Mouse (Mus musculus): ENCODE results near the gene Clcn7.
"Not testable (repeated sequence)": the region's sequence is repeated elsewhere in the genome, so short reads cannot be mapped to it uniquely, and the experiment has no call there.

Gene Clcn7

DNA sequence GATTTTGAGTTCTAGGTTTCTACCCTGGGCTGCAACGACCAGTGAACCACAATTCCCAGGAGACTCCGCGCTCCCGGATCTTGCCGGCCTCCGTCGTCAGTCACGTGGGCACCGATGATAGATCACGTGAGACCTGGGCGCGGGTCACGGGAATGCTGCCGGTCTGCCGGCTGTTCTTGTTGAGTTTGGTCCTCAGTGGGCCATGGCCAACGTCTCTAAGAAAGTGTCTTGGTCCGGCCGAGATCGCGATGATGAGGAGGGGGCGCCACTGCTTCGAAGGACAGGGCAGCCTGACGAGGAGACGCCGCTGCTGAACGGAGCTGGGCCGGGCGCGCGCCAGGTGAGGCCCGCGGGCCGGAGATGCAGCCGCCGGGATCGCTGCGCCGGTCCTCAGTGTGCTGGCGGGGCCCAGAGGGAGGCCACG is at the start of gene Clcn7:
Gene Clcn7, plus strand, starts transcription at position 117 of the 424 bp plus-strand sequence.
- peak; percentile 99 for DNase-seq

DNA sequence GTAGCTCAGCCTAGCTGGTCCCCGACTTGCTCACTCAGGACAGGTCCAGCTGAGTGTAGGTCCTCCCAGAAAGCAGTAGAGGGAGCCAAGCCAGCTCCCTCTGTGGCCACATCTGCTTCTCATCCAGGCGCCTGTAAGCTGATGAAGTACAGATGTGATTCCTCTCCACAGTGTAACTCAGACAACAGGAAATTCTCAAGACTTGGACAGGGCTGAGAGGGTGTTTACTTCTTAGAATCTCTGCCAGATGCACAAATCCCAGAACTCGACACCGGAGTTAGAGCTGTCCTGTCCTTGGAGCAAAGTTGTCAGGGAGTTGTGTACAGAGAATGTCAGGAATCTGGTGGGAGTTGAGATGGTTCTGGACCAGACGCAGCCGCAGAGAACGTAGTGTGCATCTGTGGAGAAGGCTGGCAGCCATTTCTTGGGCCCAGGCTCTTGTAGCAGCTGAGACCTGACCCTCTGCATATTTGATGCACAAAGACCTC is 49.7 kb upstream of the Clcn7 start, which contains the start of gene Tmem204:
Gene Tmem204, minus strand, starts transcription at position 148 of the 488 bp plus-strand sequence.
- DNase-seq, result peak; percentile 99

DNA sequence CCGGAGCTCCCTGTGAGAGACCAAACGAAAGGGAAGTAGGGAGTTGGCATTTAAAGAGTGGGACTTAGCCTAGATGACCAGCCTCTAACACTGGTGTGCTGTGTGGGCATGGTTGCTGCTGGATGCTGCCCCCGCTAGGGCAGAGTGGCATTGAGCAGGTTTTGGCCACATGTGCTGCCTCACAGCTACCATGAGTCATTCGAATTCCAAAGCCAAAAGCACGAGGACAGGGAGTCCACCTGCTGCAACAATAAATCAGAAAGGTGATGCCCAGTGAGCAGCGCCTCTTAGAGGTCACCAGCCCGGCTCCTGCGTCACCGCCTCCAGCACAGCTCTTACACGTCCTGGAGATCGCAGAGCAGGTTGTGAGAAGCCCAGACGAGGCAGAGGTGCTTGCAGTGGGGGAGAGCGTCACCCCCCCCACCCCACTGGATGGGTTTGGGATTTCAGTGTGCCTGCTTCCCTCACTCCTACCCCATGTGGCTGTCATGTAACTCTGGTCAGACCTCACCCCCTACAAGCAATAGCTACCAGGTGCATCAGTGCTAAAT is 48.3 kb upstream of the Clcn7 start:
- peak; percentile 94 for DNase-seq

DNA sequence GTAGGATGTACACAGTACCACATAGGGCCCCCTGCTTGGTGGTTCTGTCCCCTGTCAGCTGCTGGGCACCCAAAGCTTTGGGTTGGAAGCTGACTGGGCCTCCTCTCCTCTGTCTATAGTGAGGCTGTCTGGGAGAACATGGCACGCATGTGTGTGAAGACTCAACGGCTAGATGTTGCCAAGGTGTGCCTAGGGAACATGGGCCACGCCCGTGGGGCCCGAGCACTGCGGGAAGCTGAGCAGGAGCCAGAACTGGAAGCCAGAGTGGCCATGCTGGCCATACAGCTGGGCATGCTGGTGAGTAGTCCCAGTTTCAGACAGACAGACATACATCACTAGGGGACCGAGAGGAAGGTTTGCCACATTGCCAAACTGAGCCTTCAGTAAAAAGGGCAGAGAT is 46.5 kb upstream of the Clcn7 start:
- DNase-seq, result no peak

DNA sequence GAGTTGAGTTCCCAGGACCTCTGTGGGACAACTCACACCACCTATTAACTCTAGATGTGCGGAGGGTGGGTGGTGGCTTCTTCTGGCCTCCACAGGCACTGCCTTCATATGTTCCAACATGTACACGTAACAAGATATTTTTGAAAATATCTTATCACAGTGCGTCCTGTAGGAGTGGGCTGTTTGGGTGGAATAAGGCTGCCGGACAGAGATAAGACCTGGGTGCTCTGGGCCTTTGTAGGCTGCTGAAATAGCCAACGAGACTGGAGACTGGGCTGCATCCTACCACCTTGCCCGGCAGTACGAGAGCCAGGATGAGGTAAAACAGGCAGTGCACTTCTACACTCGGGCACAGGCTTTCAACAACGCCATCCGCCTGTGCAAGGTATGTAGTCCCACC is 44.0 kb upstream of the Clcn7 start:
- DNase-seq, result no peak

DNA sequence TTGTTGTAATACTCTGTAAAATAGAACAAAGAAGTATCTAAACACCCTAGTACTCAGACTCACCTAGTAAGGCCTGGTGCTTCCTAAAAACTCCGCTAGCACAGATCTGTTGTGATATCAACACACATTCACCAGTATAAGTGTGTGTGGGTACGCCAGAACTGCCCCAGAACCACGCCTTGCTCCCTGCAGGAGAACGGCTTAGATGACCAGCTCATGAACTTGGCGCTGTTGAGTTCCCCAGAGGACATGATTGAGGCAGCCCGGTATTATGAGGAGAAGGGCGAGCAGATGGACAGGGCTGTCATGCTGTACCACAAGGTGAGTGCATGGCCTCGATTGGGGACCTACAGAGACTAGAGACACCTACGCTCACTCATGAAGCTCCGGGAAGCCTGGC is 42.7 kb upstream of the Clcn7 start:
- no peak for DNase-seq

DNA sequence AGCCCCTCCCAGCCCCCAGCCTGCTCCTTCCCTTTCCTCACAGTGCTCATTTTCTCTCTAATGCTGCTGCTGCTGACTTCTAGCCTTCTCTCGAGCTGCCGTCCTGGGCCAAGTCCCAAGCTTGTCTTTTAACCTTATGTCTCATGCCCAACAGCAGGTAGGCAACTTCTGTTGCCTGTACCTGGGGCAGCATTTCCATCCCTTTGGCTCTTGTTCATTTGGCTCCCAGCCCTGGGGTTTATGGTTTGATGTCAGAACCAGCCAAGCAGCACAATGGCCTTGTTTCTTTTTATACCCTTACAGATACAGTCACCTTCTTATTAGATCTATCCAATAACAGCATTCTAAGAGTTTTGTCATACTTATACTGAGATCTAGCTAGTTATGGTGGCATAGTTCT is 37.0 kb upstream of the Clcn7 start:
- DNase-seq, result no peak

DNA sequence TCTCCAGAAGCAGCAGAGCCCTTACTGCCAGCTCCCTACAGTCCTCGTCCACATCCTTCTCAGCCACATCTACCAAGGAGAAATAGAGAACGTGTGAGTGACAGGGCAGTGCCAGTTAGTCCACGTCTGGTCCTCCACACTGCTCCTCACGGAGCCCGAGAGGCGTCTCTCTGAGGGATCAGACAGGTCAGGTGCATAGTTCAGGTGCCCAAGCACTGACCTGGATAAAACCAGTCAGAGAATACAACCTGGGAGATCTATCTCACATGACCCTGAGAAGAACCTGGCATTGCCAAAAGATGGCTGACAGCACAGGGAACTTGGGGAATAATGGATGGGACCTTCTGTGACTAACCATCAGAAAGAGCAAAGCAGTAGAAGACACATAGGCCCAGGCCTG is 33.1 kb upstream of the Clcn7 start:
- DNase-seq, result no peak

DNA sequence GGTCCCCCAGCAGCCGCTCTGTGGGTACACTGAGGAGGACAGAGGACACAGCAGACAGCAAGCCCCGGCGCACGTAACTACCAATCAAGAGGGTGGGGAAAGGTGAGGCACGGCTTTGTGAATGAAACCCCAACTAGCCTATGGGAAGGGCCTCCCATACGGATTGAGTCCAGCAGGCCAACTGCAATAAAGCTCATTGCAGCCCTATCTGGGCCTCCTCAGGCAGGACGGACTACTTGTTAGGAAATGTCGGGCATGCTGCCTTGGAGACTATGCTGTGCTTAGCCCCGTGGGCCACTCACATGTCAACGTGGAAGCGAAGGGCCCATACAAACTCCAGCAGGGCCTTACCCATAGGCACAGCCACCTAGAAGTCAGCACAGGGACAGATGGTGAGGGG is 31.9 kb upstream of the Clcn7 start:
- DNase-seq, result no peak

DNA sequence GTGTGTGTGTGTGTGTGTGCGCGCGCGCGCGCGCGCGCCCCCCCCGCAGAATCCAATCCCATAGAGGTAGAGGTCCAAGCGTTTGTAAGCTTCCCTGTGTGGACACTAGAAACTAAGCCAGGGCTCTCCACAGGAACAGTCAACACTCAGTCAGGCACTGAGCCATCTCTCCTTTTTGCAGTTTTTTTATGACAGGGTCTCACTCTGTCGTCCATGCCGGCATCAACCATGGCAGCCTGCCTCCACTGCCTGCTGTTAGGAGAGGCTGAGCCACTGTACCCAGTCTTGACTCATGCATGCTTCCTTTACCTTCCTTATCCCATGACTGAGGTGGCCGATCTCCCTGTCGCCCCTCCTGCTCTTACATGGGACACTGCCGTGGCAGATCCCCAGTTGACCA is 25.4 kb upstream of the Clcn7 start:
- no peak for DNase-seq

DNA sequence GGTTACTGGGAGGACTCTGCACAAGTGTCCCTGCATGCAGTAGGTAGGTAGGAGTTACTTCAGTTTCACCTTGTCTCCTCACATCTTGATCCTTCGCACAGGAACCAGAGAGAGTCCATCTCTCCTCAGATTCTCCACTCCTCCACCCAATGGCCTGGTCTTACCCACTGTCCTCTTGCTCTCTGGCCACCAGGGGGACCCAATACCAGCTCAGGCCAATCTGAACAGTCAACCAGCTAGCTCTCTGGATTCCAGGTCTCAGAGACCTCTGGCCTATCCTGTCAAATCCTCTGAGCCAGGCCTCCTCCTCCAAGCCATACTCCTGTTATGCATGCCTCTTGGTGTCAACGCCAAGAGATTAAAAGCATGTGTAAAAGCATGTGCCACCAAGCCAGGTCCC is 23.6 kb upstream of the Clcn7 start:
- DNase-seq, result no peak

DNA sequence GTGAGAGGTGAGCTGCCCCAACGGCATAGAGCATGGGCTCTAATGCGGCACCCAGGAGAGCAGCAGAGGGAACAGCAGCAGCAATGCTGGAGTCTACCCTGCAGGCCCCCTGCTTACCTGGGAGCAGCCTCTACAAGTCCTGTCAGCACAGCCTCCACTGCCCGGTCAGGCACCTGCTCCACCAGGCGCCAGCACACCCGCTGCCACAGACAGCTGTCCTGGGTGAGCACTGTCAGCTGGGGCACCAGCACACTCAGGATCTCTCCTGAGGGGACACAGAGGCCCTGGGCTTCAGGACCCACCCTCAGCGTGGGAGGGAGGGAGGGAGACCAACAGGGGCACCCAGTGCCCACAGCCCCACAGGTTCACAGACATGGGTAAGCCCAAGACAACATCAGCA is 22.6 kb upstream of the Clcn7 start:
- no peak for DNase-seq

DNA sequence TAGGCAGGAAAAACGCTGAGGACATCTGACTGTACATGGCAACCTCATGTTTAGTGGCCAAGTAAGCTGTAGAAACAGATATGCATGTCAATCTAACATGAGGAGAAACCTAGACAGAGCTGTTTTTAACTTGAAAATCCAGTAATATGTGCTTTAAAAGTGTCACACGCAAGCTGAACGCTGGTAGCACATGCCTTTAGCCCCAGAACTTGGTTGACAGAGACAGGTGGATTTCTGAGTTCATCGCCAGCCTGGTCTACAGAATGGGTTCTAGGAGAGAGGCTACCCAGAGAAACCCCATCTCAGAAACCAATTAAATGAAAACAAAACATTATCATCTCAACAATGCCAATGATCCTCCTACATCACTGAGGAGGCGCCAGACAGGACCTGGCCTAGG is 22.0 kb upstream of the Clcn7 start:
- DNase-seq, result no peak

DNA sequence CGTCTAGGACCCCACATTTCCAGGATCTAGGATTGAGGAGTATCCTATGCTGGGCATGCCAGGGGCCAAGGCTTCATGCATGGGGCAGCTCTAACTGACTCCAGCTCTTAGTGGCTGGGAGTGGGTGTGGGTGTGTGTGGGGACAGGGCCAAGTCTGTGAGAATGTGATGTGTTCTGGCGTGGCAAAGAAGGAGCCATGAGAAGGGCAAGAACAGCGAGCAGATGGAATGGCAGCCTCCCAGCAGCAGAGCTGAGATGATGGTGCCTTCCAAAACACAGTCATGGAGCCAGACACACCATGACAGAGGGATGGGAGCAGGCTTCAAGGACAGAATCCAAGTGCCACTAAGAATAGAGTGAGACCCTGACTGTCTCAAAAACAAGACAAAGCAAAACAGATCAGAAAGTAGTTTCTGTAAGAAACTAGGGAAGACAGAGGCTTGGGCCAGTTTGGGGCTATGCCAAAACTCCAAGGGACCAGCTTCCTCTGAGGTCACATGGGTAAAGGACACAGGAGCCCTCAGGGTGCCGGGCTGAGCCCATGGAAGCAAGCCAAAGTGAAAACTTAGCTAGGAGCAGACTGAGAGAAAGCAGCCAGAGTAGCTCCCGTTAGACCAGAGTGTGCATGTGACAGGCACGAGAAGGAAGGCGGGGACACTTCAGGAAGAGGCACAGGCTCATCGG is 21.3 kb upstream of the Clcn7 start:
- DNase-seq, result peak; percentile 97

DNA sequence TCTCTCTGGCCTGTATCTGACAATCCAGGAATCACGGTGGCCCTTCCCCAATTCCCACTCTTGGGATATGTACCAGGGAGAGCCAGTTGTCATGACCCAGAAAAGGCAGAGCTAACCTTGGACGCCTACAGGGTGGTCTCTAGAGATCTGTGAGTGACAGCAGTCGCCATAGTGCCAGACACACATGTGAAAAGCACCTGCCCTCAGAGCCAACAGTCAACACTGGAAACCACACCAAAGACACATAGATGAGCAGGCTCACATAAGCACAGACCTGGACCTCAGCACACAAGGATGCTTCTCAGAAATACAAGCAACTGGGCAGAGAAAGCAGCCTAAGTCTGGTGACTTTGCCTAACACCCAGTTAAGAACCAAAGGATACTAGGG is 20.8 kb upstream of the Clcn7 start:
- DNase-seq, result peak; percentile 91

DNA sequence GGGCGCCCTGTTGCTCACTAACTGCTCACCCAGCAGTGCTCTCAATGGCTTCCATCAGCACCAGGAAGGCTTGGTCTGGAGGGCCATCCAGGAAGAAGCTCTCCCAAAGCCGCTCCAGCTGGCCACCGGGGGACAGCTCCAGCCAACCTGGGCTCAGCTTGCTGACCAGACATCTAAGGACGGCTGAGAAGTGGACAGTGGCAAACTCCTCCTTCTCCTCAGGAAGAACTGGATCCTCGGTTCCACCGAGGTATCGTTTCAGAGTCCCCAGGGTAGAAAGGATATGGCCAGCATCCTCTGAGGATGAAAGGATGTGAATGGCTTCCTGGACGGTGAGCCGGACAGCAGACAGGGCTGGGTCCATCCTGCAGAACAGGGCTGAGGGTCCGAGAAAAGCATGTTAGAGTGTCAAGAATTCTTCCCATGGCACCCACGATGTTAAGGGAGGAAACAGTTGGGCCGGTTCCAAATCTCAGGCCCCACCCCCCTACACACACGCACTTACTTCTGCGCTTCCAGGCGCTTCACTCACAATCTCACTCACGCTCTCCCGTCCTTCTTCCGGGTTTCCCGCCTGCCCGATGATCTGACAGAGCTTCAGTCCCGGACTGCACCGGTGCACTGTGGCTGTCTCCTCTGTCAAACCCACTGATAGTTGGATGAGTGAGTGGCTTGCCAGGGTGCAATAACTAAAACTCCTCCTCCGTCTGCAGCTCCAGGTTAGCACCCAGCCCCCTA is 18.1 kb upstream of the Clcn7 start:
- peak; percentile 92 for DNase-seq

DNA sequence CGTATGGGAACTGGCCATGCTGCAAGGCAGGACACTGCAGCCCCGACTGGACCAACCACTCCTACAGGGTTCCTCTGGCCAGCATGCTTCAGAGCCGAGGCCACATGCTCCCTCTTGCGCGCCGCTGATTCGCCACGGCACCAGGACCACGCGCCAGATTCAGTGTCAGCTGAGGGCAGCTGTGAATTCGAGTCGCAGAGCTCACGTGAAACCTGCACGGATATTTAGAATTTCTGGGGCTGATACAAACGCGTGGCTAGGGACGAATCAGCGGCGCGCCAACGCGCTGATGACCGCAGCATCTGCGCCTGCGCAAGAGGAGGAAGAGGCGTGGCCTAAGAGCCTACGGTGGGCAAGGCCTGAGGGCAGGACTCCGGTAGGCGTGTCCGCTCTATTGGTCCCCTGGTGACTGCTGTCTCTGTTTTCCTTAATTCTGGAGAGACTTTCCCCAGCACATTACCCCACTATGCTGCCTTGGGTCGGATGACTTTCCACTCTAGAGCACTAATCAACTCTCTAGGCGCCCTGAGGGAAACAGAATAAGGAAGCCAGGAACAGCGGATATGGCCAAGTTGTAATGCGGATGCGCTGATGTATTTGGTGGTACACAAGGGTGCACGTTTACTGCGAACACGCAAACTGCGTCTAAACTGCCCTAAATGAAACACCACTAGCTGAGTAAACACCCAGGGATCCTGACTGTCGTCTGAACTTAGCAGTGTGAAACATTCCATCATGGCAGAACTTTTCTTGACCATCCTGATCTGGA is 17.3 kb upstream of the Clcn7 start, which contains the start of gene Telo2:
Gene Telo2, minus strand, starts transcription at position 304 of the 769 bp plus-strand sequence.
- DNase-seq, result peak; percentile 99

DNA sequence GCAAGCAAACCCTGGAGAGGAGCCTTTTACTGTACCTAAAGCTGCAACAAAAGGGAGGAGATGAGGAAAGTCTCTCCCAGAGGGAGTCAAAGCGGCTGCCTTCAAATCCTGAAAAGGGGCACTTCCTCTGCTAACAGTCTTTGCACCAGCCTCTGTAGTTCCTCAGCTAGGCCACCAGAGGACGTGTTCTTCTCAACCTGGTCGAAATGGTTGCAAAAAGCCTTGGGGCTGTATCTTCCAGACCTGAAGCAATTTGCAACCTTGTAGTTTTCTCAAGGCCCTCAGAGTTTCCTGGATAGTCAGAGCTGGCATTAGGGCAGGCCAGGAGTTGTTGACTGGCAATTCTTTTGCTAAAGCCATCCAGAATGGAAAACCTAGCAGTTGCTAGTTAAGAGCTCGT is 15.9 kb upstream of the Clcn7 start:
- DNase-seq, result no peak

DNA sequence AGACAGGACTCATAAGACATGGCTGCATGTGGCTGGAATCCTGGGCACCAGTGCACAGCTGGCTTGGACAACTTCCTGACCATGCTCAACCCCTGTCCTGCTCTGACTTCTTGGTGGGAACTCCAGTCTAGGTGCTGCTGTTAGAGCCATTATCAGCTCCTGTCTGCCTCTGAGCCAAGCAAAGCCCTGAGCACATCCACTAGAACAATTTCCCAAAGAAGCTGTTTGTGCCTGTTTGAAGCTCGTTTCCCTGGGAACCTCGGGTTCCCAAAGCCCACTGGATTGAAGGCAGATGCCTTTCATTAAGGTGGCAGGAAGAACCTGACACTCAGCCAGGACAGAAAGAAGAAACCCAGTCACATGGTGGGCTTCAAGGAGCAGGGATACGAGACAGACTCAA is 12.8 kb upstream of the Clcn7 start, which contains the start of gene Ptx4:
Gene Ptx4, plus strand, starts transcription at position 355 of the 400 bp plus-strand sequence.
- DNase-seq, result peak; percentile 95

DNA sequence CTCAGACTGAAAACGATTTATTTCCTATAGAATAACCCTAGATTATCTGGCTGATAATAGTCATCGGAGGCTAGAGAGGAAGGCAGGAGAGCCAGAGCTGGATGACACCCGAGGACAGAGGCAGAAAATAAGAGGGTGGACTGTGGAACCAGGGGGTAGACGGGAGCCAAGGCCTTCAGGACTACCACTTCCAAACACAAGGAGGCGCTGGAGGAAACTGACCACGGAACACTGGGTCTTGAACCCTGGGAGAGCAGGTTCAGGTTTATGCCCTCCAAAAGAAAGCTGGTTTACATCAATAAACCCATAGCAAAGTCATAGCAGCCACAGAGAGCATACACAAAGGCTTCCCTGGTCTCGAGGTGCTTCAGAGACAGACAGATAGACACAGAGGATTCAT is 9.2 kb upstream of the Clcn7 start:
- no peak for DNase-seq

DNA sequence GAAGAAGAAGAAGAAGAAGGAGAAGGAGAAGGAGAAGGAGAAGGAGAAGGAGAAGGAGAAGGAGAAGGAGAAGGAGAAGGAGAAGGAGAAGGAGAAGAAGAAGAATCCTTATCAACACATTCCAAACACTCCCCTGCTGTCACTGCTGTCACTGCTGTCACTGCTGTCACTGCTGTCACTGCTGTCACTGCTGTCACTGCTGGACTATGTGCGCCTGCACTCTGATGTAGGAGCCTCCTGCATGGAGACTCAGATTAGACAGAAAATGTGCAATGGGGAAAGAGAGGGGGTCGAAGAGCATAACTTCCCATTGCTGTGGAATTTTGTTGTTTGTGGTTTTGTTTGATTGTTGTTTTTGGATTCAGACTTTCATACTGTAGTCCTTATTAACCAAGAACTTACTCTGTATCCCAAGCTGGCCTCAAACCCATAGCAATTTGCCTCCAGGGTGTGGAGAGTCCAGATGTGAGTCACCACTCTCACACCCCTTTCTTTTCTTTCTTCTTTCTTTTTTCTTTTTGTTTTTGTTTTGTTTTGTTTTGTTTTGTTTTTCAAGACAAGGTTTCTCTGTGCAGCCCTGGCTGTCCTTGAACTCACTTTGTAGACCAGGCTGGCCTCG is 7.6 kb upstream of the Clcn7 start:
- DNase-seq, result not testable (repeated sequence)

DNA sequence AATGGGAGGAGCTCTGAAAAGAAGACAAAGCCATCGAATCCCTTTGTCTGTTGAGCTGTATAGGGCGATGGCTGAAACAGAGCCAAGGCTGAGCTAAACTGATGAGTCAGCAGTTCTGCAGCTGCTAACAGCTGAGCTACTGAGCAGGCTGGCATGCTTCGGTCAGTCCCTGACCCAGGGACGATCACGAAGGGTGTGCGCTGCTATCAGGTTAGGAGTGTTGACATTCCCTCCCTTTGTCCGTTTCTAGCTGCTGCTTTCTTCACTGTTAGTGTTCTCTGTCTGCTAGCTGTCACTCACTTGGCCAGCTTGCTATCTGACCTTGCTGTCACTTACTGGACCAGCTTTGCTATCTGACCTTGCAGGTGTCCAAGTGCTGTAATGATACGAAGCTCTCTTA is 6.1 kb upstream of the Clcn7 start:
- DNase-seq, result peak; percentile 91

DNA sequence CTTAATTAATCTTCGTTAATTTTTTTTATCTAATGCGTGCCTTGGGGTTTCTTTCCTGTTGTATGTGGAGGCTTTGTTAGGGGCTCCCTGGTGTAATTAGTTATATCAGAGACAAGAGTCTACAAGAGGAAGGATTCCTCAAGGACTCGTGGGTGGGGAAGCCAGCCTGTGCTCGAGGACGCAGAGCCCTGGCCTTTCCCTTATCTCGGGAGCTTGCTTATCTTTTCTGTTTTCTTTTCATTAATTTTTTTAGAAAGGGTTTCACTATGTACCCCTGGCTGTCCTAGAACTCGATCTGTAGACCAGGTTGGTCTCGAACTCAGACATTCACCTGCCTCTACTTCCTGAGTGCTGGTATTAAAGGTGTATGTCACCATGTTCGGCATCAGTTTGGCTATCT is 5.5 kb upstream of the Clcn7 start:
- no peak for DNase-seq
